Mouse (Mus musculus) erythroblast, adult 5-6 weeks (primary cell): ENCODE data around the gene Adora2a. TPM values are rescaled to one million over a fixed set of nuclear protein-coding genes. Genes with fewer than 3 reads are reported as not detected.
"Not testable (repeated sequence)": the region's sequence is repeated elsewhere in the genome, so short reads cannot be mapped to it uniquely, and the experiment has no call there.

Experiments used
- ATAC-seq: replicated peaks from 2 replicates; pipeline ENCODE4 v1.8.0; 2016; ENCODE audit warnings: moderate number of reproducible peaks, mild to moderate bottlenecking, moderate TSS enrichment, inconsistent platforms; ENCODE audit not compliant: poor library complexity, low FRiP score, severe bottlenecking
- total RNA-seq, 2 experiments: library from RNA; stranded (forward) in 1 of 2; stranded (reverse) in 1 of 2; fragments of 150-400 nt in 1 of 2; fragments of 200-764, 138-1000 nt in 1 of 2; gene quantifications; 2 replicates each; pipeline versions ENCODE4 v1.2.3 to v1.2.4; 2015 to 2017; ENCODE audit warnings: low replicate concordance in 2 of 2

The Adora2a gene
- total RNA-seq, 2 experiments from 2014 or later = 0.17 TPM; not detected in 1

- ATAC-seq = no peak
These were observed 22.2 kb downstream of the Adora2a start for GRCm38 (mm10) chr10:75338852-75339251.

GRCm38 (mm10) chr10:75339377-75339776 is 22.7 kb downstream of the Adora2a start:
- ATAC-seq = no peak

- ATAC-seq = no peak
These were observed 25.3 kb downstream of the Adora2a start for GRCm38 (mm10) chr10:75341936-75342335.

- ATAC-seq = not testable (repeated sequence)
These were observed 27.9 kb downstream of the Adora2a start for GRCm38 (mm10) chr10:75344563-75344962.

- ATAC-seq = no peak
These were observed 28.6 kb downstream of the Adora2a start for GRCm38 (mm10) chr10:75345265-75345664.

- no peak for ATAC-seq
These were observed 33.9 kb downstream of the Adora2a start for GRCm38 (mm10) chr10:75350564-75350963.

- ATAC-seq = no peak
These were observed 35.9 kb downstream of the Adora2a start for GRCm38 (mm10) chr10:75352541-75352940.

GRCm38 (mm10) chr10:75353838-75354241 is 37.2 kb downstream of the Adora2a start:
- not testable (repeated sequence) for ATAC-seq

GRCm38 (mm10) chr10:75355341-75355740 is 38.7 kb downstream of the Adora2a start:
- ATAC-seq = no peak

- ATAC-seq = not testable (repeated sequence)
These were observed 47.6 kb downstream of the Adora2a start for GRCm38 (mm10) chr10:75364214-75364690.

- no peak for ATAC-seq
These were observed 48.1 kb downstream of the Adora2a start for GRCm38 (mm10) chr10:75364796-75365195.

- no peak for ATAC-seq
These were observed 48.6 kb downstream of the Adora2a start for GRCm38 (mm10) chr10:75365231-75365633.

GRCm38 (mm10) chr10:75373655-75374351 is 57.1 kb downstream of the Adora2a start:
- ATAC-seq = not testable (repeated sequence)

- ATAC-seq = no peak
These were observed 62.0 kb downstream of the Adora2a start for GRCm38 (mm10) chr10:75378688-75379087.

Other genes starting within 250 kb of the Adora2a start
- 14.2 and 22.1 TPM in 2 replicates for gene Specc1l, start 104.8 kb upstream of the Adora2a start, total RNA-seq (2015; ENCODE audit: low replicate concordance)
- 9.8 and 11.4 TPM in 2 replicates for gene Specc1l, start 104.8 kb upstream of the Adora2a start, total RNA-seq (2017; ENCODE audit: low replicate concordance)
- 0.19 and 0.21 TPM in 2 replicates for gene Upb1, start 84.2 kb downstream of the Adora2a start, total RNA-seq (2015; ENCODE audit: low replicate concordance)
- gene Upb1, start 84.2 kb downstream of the Adora2a start, total RNA-seq (2017; ENCODE audit: low replicate concordance) = 0.43 and 1.4 TPM in 2 replicates
- 13.4 and 19.6 TPM in 2 replicates for gene Snrpd3, start 200.7 kb downstream of the Adora2a start, total RNA-seq (2015; ENCODE audit: low replicate concordance)
- 17.9 and 18.8 TPM in 2 replicates for gene Snrpd3, start 200.7 kb downstream of the Adora2a start, total RNA-seq (2017; ENCODE audit: low replicate concordance)
- 94.3 and 113 TPM in 2 replicates for gene Gucd1, start 201.1 kb downstream of the Adora2a start, total RNA-seq (2015; ENCODE audit: low replicate concordance)
- gene Gucd1, start 201.1 kb downstream of the Adora2a start, total RNA-seq (2017; ENCODE audit: low replicate concordance) = 180 and 191 TPM in 2 replicates
- not detected in 2 replicates for gene Lrrc75b, start 243.5 kb downstream of the Adora2a start, total RNA-seq (2015; ENCODE audit: low replicate concordance)
- not detected in 2 replicates for gene Lrrc75b, start 243.5 kb downstream of the Adora2a start, total RNA-seq (2017; ENCODE audit: low replicate concordance)
- 1.3 and 3.6 TPM in 2 replicates for gene Ggt1, start 244.7 kb downstream of the Adora2a start, total RNA-seq (2015; ENCODE audit: low replicate concordance)
- not detected in 2 replicates for gene Ggt1, start 244.7 kb downstream of the Adora2a start, total RNA-seq (2017; ENCODE audit: low replicate concordance)